Mouse (Mus musculus): ENCODE data around the gene Pip4k2a. TPM values are rescaled to one million over a fixed set of nuclear protein-coding genes. Genes with fewer than 3 reads are reported as not detected.

Gene Pip4k2a
- polyA plus RNA-seq, 1 experiment from 2014 or later = 12.7 TPM

DNA sequence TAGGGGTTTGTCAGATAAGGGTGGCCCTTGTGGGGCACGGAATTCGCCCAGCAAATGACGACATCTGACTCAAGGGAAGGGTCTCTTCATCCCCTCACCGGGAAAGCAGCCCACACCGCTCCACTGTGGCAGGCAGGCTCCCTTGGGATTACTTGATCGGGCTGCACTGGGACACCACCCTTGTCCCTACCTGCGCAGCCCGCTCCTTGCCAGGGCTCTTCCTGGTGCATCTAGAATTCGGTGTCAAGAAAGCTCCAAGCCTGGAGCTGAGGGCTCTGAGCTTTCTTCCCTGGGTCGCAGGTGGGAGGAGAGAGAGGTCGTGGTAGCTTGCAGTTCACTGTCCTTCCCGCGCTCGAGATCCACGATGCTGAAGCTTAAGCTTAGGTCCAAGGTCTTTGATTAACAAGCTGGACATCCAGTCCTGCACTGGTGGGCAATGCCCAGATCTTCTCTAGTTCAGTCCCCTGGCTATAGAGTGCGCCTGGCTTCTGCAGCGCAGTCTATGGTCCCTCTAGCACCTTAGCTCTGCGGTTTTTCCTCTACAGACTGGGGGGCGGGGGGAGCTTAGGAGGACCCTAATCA lies 196.6 kb downstream of the Pip4k2a start:
- Histone ChIP-seq H3K4me3 (peak overlapping the region; percentile 44), H3K4me2 (peak overlapping the region; percentile 77), H3K9me3 (no peaks in the 10 kb centered on the region), H3K4me1 (replicated peaks) (peaks cover 43% of the 10 kb centered on the region), H3K36me3 (no peaks in the 10 kb centered on the region), H3K9ac (peak overlapping the region; percentile 78), H3K27me3 (peaks cover 12% of the 10 kb centered on the region), H3K27ac (replicated peaks) (peak overlapping the region; percentile 92)
- WGBS = 4% methylated on average over 19 of the region's 19 CpGs
- peak; percentile 23; the same call in 1 of the 2 replicates for ATAC-seq (ENCODE audit: low read depth)

DNA sequence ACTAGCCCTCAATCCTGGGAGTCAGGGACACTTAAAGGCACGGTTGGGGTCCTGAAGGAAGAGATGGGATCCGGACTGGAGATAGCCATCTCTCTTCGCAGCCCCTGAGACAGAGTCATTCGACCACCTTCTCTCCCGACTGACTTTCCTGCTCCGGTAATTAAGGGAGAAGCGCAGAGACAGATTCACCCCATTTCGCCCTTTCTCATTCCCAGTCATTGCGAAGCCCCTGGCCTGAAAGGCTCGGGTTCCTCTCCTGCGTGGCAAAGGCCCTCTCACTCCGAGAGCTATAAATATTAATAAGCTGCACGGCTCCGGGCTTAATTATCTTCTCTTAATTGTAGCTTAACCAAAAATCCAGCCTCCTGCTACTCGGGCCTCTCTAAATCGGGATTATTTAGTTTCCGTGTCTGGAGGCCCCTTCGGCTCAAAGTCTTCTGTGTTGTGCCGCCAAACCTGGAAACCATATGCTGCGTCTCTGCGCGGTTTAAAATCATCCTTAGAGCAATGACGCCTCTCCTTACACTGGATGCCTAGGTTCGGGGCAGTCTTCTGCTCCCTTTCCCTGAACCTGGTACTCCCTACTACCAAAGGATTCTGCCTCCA lies 197.2 kb downstream of the Pip4k2a start:
- Histone ChIP-seq H3K27ac (replicated peaks) (peak overlapping the region; percentile 92), H3K9ac (peak overlapping the region; percentile 78), H3K4me1 (replicated peaks) (peaks cover 43% of the 10 kb centered on the region), H3K27me3 (peaks cover 12% of the 10 kb centered on the region), H3K9me3 (no peaks in the 10 kb centered on the region), H3K36me3 (no peaks in the 10 kb centered on the region), H3K4me2 (peak overlapping the region; percentile 77), H3K4me3 (peak overlapping the region; percentile 44)
- peak; percentile 21; the same call in 1 of the 2 replicates for ATAC-seq (ENCODE audit: low read depth)
- 1% methylated on average over 24 of the region's 24 CpGs for WGBS

DNA sequence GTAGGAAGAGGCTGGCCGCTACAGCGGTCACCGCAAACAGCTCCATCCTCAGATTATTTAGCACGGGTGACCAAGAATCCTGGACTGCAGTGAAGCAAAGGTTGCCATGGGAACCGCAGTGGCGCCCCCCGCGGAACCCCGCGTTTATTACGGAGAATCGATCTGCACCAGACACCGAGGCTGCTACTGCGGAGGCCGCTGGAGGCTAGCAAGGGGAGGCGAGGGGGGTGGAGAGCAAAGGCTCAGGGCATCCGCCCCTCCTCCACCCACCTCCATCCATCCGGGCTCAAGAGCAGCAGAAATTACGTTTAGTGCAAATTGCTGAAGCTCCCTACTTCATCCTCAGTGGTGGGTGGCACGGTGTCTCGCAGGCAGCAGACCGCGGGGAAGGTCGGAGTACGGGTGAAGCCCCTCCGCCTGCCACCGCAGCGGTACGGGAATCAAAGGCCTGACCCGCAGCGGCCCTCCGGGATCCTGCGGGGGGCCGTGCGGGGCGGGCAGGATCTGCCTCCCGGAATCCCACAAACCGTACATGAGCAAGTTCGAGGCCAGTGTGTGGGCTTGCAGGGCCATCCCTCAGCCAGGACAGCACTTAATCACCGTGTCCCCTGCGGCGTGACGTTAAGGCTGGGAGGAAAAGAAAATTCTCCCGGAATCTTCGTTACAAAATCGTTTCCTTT lies 197.8 kb downstream of the Pip4k2a start:
- H3K9ac ChIP-seq = peak overlapping the region; percentile 78
- ATAC-seq (ENCODE audit: low read depth) = peak; percentile 86
- peak overlapping the region; percentile 77 for H3K4me2 ChIP-seq
- no peaks in the 10 kb centered on the region for H3K36me3 ChIP-seq
- no peaks in the 10 kb centered on the region for H3K9me3 ChIP-seq
- H3K27me3 ChIP-seq = peaks cover 12% of the 10 kb centered on the region
- H3K27ac ChIP-seq (replicated peaks) = peak overlapping the region; percentile 92
- H3K4me1 ChIP-seq (replicated peaks) = peaks cover 43% of the 10 kb centered on the region
- H3K4me3 ChIP-seq = peak overlapping the region; percentile 44
- whole genome bisulfite sequencing = under 1% methylated on average over 46 of the region's 46 CpGs

DNA sequence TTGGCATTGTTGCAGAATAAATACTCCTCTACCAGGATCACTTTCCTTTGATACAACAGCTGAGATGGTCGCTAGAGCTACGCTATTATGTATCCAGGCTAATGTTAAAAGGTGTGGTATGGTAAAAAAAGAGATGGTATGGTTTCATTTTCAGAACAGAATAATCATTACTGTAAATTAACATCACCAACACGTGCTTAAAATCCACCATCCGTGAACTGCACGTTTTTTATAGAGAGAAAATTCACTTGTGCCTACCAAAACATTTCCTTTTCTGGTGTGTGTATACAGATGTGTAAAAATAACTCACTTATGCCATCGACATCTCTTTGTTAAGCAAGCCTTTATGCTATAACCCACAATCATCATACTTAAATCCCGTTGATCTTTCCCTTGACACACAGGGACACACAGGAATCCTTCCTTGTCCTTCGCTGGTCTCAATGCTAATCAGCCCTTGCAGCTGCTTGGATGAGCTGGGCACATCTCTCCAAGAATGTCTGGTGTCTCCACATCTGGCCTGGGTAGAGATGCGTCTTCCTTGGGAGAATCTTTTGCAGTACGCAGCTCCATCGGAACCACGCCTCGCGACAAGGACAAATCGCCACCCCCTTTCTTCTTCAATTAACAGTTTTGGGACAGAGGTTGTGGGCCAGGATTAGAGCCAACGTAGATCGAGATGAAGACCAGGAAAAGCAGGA lies 198.5 kb downstream of the Pip4k2a start:
- WGBS = 7% methylated on average over 17 of the region's 17 CpGs
- Histone ChIP-seq H3K27me3 (peaks cover 12% of the 10 kb centered on the region), H3K4me2 (peak overlapping the region; percentile 77)

DNA sequence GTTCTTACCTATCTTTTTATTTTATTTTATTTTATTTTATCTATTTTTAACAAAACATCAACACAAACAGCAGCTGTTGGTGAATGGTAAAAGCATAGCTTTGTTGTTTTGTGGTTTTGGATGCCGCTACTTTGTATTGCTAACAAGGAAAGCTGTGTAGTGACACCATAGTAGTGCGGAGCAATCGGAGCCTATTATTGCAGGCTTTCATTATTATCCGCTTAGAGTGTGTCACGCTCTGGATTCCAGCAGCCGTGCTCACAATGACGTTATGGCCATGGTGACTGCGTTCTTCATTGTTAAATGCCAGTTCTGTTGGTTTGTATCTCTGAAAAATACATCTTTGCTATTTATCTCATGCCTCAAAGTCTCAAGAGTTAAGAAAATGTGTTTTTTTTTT lies 200.2 kb downstream of the Pip4k2a start:
- Histone ChIP-seq H3K27me3 (peaks cover 3% of the 10 kb centered on the region), H3K9me3 (no peaks in the 10 kb centered on the region), H3K9ac (peak overlapping the region; percentile 53), H3K27ac (replicated peaks) (peak overlapping the region; percentile 92), H3K4me1 (replicated peaks) (peaks cover 43% of the 10 kb centered on the region), H3K36me3 (no peaks in the 10 kb centered on the region), H3K4me3 (no peak overlapping the region), H3K4me2 (peak overlapping the region; percentile 77)
- 21% methylated on average over 8 of the region's 8 CpGs for WGBS
- ATAC-seq (ENCODE audit: low read depth) = no peak

More for the DNA sequence above, 198.5 kb downstream of the Pip4k2a start:
- Histone ChIP-seq H3K9ac (peak overlapping the region; percentile 78), H3K36me3 (no peaks in the 10 kb centered on the region), H3K9me3 (no peaks in the 10 kb centered on the region), H3K4me3 (peak overlapping the region; percentile 44), H3K27ac (replicated peaks) (peak overlapping the region; percentile 92), H3K4me1 (replicated peaks) (peaks cover 43% of the 10 kb centered on the region)
- peak; percentile 52 for ATAC-seq (ENCODE audit: low read depth)

DNA sequence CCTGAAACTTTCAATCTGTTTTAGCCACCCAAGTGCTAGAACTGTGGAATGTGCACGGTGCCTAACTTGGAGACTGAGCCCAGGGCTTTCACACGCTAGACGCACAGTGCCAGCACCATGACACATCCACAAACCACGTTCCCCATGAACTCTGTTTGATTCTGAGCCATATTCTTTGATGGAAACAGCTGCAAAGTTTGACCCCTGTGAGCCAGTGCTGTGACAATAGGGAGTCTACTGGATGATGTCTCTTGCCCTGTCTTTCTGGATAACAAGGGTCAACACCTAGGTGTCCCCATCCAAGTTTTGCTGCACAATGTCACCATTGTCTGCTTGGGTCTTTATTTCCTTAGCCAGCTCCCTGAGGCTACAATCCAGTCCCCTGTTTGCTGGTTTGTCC lies 203.7 kb downstream of the Pip4k2a start:
- H3K36me3 ChIP-seq = no peaks in the 10 kb centered on the region
- no peak overlapping the region for H3K9ac ChIP-seq
- 68% methylated on average over 4 of the region's 4 CpGs for WGBS
- no peak overlapping the region for H3K27ac ChIP-seq (replicated peaks)
- no peak overlapping the region for H3K4me2 ChIP-seq
- H3K4me1 ChIP-seq (replicated peaks) = peaks cover 16% of the 10 kb centered on the region
- H3K9me3 ChIP-seq = no peaks in the 10 kb centered on the region
- no peak for ATAC-seq (ENCODE audit: low read depth)
- no peaks in the 10 kb centered on the region for H3K27me3 ChIP-seq
- no peak overlapping the region for H3K4me3 ChIP-seq

Other genes starting within 250 kb of the Pip4k2a start
- 0.68 and 0.74 TPM in 2 replicates for gene 4930426L09Rik, start 217 bp upstream of the Pip4k2a start, polyA plus RNA-seq (2015; fragmentation: Nextera tagmentation; extraction: Ambion mirVana)
- 0.51 and 0.57 TPM in 2 replicates for gene Armc3, start 201.2 kb upstream of the Pip4k2a start, polyA plus RNA-seq (2015; fragmentation: Nextera tagmentation; extraction: Ambion mirVana)

All from neural tube, embryonic 13.5 days (tissue).